Mouse (Mus musculus): ENCODE data around the gene Rrp9.
A peak's percentile ranks its signal among the peaks of the same experiment; 100 is the strongest.

The Rrp9 gene

DNA sequence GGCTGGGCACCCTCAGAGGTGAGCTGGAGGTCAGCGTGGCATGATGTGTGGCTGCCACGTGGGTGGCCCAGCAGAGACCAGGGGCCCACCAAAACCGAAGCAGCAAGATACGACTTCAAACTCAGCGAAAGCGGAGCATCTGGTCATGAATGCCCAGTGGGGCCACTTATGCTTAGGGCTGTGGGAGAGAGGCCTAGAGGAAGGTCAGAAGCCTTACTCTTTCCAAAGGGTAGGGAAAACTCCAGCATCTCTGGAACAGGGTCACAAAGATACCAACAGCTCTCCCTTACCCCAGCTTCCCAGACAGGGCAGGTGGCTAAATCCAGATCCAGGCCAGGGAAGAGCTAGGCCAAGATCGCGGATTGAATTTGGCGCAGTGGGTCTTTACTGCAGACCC is 18.6 kb upstream of the Rrp9 start:
- DNase-seq, result no peak

DNA sequence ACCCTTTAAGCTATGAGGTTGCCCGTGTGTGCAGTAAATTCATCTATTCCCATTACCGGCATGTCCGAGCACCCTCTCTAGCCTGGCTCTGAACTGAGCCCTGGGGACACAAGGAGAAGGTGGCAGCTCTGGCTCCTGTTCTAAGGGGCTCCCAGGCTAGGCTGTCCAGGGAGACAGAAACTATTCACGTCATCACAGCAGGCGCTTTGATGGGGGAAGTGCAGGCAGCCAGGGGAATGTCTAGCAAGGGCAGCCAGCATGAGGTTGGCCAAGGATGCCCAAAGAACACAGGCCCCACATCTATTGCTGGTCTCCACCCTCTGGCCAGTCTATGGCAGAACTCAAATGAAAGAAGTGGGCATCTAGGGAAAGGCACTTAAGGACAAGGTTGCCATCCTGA is 17.8 kb upstream of the Rrp9 start:
- no peak for DNase-seq

DNA sequence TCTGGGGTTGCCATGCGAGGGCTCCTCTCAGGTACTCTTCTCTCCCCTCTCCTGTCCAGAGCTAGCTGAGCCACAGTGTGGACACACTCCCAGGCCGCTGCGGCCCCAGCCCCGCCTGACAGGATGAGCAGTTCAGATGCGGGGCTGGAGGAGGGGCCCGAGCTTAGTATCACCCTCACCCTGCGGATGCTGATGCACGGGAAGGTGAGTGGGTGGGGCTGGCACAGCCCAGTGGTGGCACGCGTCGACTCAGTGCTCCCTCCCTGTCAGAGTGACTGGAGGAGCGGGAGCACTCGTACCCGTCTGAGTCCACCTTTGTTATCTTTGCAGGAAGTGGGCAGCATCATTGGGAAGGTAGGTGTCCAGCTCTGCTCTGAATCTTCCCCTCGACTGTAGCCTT is 15.8 kb upstream of the Rrp9 start:
- no peak for DNase-seq

DNA sequence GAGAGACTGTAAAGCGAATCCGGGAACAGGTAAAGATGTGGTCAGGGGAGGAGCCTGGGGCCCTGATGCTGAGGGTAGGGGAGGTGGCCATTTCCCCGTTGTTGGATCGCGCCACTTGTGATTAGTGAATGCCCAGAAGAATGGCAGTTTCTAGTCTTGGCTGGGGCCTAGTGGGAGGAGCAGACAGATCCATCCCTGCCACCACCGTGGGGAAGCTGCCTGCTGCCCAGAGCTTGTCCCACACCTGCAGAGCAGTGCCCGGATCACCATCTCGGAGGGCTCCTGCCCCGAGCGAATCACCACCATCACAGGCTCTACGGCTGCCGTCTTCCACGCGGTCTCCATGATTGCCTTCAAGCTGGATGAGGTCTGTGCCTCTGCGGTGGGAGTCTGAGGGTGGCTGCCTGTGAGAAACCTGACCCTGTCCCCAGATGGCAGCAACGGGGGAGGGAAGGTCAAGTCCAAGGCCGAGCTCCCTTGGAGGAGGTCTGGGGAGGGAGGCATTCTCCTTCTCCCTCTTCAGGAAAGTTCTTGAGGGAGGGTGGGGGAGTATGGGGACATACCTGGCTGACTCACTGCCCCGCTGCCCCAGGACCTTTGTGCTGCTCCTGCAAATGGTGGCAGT is 15.2 kb upstream of the Rrp9 start:
- DNase-seq, result no peak

DNA sequence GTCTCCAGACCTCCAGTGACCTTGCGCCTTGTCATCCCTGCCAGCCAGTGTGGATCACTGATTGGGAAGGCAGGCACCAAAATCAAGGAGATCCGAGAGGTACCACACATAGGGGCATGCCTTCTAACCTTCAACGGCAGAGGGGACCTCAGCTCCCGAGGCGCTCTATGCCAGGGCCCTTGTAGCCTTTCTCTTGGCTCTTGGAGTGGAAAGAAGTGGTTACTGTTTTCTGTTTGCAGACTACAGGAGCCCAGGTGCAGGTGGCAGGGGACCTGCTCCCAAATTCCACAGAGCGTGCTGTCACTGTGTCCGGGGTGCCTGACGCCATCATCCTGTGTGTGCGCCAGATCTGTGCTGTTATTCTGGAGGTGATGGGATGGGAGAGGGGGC is 14.7 kb upstream of the Rrp9 start:
- no peak for DNase-seq

DNA sequence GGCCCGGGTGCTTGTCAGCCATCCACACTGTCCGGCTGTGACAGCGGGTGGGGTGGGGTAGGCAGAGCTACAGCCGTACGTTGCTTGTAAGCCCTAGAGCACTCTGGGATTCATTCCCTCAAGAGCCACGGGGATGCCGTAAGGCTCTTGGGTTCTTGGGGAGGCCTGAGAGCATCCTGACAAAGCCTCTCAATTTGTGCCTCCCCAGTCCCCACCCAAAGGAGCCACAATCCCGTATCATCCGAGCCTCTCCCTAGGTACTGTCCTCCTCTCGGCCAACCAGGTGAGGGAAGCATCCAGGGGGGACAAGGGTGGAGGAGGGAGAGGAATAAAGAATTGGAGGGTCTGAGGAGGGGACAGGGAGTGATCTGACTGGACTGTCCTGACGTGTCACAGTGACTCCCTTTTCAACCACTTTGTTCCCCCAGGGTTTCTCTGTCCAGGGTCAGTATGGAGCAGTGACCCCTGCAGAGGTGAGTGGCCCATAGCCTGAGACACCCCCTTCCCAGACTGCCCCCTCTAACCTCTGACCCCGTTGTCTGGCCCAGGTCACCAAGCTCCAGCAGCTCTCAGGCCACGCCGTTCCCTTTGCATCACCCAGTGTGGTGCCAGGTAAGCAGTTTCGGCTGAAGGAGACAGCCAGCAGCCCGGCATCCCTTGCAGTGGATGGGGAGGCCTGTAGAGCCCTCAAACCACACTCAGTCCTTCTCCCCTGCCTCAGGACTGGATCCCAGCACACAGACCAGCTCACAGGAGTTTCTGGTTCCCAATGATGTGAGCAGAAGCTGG is 13.9 kb upstream of the Rrp9 start:
- DNase-seq, result no peak

DNA sequence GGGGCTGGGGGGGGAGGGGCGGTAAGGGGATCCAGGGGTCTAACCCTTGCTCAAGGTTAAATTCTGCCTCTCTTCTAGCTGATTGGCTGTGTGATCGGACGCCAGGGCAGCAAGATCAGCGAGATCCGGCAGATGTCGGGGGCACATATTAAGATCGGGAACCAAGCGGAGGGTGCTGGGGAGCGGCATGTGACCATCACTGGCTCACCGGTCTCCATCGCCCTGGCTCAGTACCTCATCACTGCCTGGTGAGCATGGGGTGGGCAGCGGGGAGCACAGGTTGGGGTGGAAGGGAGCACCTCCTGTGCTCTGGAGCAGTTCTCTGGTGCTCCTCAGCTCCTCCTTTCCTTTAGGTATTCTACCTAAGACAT is 13.3 kb upstream of the Rrp9 start:
- no peak for DNase-seq

DNA sequence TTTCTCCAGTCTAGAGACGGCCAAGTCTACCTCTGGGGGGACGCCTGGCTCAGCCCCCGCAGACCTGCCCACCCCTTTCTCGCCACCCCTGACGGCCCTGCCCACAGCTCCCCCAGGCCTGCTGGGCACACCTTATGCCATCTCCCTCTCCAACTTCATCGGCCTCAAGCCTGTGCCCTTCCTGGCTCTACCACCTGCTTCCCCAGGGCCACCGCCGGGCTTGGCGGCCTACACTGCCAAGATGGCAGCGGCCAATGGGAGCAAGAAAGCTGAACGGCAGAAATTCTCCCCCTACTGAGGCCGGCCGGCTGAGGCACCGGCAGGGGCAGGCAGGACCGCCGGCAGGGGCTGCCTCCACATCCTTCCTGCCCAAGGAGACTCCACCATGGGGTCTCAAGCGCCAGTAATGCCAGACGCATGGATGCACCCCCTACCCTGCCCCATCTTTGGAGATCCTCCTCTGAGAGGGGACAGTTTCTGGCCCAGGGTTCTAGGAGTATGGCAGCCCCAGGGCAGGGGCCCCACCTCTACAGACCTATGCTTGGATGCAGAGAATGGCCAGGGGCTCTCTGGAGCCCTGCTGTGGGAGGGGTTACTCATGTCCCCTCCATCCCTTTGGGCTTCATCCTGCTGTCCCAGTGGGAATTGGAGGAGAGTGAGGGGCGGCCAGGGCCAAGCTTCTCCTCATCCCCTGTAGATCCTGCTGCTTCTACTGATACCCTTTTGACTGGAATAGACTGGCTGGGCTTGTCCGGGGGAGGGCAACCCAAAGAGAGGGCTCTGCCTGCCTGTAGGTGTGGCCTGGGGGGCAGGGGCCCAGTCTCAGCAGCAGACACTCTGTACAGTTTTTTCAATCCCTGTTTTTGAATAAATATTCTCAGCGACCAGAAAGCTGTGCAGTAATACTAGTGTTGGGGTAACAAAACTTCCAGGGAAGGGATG is 12.4 kb upstream of the Rrp9 start:
- no peak for DNase-seq

DNA sequence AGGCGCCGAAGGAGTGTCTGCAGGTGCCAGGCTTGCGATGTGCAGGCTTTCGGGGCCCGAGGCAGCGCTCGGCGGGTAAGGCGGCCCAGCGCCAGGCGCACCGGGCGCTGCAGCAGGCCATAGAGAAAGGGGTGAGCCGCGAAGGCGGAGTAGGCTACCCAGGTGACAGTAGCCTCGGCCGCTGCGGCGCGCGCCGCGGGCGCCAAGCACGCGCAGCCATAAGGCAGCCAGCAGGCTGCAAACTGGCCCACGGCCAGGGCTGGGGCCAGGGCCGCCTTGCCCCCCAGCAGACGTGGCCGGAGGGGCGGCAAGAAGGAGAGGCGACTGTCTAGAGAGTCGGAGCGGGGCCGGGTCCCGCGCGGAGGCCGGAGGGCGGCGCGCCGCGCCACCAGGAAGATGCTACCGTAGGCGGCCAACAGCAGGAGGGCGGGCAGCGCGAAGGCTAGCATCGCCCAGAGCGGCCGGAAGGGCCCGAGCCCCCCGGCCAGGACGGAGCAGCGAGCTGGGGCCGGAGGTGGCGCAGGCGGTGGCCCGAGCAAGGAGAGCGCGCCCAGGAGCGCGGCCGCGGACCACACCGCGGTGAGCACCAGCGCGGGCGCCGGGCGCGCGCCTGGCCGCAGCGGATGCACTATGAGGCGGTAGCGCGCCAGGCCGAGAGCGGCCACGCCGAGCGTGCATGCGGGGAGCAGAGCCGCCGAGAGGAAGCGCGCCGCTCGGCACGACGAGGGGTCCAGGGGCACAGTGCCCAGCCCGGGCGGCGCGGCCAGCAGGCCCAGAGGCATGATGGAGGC is 10.8 kb upstream of the Rrp9 start:
- DNase-seq, result peak; percentile 38

DNA sequence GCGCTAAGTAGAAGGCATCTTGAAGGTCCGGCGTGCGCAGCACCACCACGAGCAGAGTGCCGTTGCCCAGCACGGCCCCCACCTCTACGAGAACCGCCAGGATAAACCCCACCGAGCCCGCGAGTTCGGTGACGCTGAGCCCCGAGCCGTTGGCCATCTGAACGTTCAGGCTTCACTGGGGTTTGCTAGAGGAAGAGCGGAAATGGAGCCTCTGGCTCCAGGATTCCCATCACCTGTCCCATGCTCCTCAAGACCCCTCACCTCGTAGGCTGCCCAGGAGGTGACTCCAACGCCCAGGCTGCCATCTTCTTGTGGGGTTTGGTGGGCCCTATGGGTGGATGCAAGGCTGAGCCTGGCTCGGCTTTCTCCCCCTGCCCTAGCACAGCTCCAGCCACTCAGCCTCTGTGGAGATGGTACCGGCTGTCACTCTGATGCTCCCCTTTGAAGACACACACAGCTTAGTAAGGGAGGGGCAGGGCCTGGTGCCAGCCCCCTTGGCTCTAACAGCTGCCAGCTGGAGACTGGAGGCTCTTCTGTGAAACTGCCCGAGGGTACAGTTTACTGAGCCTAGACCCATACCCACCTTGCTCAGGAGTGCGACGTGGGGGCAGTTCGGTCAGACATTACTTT is 10.1 kb upstream of the Rrp9 start, which contains the start of gene Gpr62:
TSS of gene Gpr62 (minus strand) at position 368 of the 630 bp plus-strand sequence.
- DNase-seq, result no peak

DNA sequence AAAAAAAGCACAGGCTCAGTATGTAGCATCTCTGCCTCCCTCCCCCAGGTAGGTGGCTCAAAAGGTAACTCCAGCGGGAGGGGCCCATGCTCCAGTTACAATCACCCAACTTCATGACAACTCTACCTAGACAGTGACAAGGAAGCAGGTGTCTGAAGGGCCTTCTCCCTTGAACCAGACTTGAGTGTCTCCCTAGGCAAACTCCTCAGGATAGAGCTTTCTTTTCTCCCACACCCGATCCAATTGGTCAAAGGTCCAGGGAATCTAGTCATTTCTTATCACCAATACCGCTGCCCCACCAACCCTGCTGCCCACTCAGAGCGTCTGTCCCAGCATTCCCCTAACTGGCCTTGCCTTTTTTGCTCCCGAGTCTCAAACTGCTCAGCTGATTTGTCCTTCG is 9.0 kb upstream of the Rrp9 start:
- DNase-seq, result no peak

DNA sequence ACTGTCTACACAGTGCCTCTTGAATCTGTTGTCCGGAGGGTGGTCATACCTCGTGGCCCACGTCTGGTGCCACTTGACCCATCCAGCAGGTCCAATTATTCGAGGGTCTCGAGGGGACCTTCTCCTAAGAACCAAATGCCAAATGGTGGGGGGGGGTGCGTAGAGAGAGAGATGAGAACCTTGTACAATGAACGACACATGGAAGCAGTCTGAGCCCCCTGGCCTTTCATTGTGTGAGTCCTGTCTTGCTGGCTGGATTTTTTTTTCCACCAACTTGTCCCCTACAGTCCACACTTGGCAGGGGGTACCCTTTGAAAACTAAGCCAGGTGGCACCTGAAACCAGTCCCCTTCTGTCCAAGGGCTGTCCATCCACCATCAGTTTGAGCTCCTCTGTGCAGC is 8.0 kb upstream of the Rrp9 start:
- no peak for DNase-seq

DNA sequence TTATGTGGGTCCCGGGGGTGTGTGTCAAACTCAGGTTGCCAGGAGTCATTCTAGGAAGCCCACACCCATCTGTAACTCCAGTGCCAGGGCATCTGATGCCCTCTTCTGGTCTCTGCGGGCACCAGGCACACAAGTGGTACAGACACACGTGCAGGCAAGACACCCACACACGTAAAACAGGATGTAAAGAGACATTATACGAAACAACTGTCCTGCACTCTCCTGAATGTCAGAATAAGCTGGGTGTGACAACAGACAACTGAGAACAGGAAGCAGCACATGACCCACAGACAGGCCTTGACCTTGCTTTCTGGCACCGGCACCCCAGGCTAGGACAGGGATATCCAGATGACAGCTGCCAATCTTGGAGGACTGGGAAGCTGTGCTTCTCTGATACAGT is 6.4 kb upstream of the Rrp9 start:
- no peak for DNase-seq

DNA sequence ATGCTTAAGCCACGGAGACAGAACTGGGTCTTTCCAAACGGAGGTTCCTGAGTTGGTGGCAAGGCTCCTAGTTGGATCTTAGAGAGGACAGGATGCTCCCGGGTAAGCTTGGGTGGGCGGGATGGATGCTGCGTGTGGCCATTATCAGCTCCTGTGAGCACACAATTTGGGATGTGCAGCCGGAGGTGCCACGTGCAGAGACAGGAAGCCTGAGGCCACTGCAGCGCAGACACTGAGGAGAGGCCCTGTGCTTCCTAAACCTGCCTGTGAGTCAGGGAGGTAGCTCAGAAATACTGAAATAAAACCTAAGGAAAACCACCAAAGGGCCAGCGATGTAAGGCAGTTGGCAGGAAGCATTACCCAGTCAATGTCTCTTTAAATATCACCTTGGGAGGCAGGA is 6.0 kb upstream of the Rrp9 start:
- DNase-seq, result no peak

DNA sequence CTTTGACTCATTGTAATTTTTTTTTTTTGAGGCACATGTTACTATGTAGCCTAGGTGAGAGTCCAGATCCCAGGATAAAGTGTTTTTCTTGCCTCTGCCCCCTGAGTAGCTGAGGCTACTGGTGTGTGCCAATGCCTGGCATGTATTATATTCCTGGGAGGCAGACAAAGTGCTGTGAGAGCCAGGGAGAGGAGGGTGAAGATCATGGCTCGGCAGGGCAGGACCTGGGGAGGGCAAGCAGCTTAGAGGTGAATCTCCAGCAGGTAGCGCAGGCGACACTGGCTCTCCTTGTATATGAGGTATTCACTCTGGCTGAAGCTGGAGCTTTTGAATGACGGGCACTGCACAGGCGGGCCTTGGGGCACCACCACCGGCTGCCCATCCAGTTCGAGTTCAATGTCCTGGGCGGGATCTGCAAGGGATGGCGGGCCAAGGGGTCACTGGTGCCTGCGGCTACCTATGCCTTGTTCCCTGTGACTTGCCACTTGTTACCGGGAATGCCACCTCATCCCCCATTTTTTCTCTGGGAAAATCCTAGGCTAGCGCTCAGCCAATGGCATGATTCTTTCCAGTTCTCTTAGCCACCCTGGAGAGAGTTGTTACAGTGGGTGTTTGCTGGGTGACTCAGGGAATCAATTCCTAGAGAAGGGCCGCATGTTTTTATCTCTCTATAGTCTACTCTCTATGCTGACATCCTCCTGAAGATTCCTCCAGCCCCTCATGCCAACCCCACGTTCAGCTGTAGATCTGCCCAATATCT is 4.6 kb upstream of the Rrp9 start:
- DNase-seq, result no peak

DNA sequence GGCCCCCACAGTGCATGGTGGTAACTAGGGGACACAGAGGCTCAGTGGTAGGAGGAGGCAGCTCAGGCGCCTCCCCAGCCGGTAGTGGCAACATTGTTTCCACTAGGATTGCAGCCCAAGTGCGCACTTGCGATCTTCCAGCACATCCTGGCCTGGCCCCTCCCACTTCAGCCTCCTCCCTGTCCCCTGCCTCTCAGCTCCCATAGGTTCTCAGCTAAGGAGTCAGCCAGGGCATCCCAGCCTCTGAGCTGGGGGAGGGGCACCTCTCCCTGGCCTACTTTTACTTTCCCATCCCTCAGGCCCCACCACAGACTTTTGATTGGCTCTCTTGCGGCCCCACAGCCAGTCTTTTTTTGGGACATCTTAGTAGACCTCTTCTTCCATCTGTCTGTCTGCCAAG is 3.9 kb upstream of the Rrp9 start:
- no peak for DNase-seq

DNA sequence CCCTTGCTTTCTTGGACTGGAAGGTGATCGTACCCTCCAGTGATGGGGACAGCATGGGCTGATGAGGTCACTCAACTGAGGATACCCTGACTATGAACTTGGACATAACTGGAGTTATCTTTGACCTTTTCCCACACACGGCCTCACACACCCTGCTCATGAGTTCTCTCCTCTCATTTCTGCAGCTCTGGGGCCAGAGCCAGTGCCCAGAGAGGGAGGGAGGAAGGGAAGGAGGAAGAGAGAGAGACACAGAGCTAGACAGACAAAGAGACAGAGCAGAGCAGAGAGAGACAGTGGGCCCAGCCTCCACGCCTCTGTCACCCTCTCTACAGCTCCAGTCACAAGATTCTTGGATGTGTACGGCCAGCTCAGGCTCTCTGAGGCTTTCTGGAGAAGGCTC is 3.4 kb upstream of the Rrp9 start:
- DNase-seq, result no peak

DNA sequence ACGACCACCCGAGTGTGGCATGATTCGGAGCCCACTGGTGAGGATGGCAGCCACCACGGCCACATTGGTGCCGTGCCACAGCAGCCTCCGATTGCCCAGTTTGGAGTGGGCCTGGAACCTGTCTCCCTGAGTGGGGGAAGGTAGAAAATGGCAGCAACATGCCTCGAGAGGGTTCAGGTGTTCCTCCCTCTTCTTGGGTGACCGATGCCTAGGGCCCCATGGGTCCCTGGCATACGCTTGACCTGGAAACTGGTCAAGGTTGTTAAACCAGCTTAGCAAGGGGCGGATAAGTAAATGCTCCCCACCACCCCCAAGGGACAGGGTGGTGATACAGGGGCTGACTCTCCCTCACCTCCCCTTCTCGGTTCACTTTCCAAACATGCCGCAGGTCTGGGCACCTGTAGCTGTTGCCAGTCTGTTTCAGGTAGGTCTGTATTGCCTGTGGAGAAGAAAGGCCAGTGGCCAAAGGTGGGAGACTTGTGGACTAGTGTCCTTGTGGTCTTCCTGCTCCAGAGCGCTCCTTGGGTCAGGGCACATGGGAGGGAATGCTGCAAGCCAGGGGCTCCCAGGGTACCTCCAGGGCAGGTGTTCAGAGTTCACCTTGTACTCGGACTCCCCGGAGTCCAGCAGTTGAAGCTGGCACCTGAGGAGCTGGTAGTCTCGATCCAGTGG is 2.5 kb upstream of the Rrp9 start:
- DNase-seq, result no peak

DNA sequence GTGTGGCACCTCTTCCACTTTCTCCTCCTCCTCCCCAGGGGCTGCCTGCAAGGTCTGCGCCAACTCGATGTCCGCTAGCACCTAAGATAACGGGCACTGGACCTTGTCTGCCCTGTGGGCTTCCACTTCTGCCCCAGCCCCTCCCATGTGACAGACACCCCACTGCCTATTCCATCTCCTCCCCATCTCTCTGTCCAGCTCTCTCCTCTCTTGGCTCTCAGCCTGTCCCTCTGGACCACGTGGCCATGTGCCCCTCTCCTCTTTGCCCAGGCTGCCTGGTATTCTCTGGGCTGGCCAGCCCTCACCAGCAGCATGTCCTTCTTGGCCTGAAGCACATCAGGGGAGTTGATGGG is 2.0 kb upstream of the Rrp9 start:
- peak; percentile 13 for DNase-seq

DNA sequence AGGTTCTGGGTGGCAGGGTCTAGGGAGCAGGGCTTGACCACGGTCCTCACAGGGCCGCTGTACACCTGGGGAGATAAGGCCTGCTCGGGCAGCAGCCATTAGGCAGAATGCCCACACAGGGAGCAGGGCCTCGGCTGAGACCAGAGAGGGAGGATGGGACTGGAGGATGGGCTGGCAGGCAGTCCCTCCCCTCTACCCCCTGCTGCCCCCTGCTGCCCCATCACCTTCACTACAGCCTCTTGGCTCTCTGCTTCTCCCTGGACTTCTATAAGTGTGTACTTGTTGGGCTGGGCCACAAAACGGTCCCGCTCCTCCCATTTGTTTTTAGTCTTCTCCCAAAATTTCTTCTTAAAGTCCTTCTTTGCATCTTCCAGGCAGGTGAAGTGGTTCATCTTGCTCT is 1.3 kb upstream of the Rrp9 start:
- DNase-seq, result peak; percentile 73

DNA sequence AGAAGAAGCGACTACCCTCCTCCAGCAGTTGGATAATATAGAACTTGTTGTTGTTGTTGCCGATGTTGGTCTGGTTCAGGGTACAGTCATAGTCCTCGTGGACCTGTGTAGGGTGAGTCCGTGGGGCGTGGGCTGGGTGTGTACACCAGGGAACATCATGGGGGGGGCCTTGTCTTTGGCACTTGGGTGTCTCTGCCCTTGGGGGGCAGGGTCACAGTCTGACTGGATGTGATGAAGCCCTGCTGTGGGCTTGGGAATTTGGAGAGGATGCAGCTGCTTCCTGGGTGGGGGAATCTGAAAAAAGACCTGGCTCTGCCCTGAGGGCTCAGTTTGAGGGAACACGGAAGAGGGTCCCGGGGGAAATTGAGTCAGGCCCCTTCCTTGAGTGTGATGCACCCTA is 717 bp upstream of the Rrp9 start:
- peak; percentile 43 for DNase-seq
